Mouse (Mus musculus) stomach, postnatal 0 days (tissue): ENCODE results near the gene Crtc3. TPM values are rescaled to one million over a fixed set of nuclear protein-coding genes. Genes with fewer than 3 reads are reported as not detected.

Source experiments
- ATAC-seq: fragments of 200-750 bp; cut with Nextera tagmentation; 2 replicates; pipeline ENCODE4 v1.8.0; 2017; ENCODE audit not compliant: low FRiP score, low TSS enrichment
- DNase-seq: peaks from one replicate; pipeline ENCODE4 v3.0.0-alpha.2; 2016; ENCODE audit warnings: low spot score
- H3K27ac ChIP-seq: fragments of 300-500 bp; sonication (generic); replicated peaks from 2 replicates; pipeline ENCODE4 v1.5.1; 2014; ENCODE audit warnings: mild to moderate bottlenecking, control low read depth
- H3K27me3 ChIP-seq: fragments of 300-500 bp; sonication (generic); 2 replicates; pipeline ENCODE4 v1.6.1; 2014; ENCODE audit warnings: low read length; ENCODE audit not compliant: control insufficient read depth, insufficient read depth
- H3K36me3 ChIP-seq: fragments of 300-500 bp; sonication (generic); 2 replicates; pipeline ENCODE4 v1.6.1; 2014; ENCODE audit warnings: low read length, mixed read lengths; ENCODE audit not compliant: control insufficient read depth, insufficient read depth
- H3K4me1 ChIP-seq: fragments of 300-500 bp; sonication (generic); replicated peaks from 2 replicates; pipeline ENCODE4 v1.6.1; 2014; ENCODE audit warnings: antibody characterized with exemption; ENCODE audit not compliant: control insufficient read depth, insufficient read depth
- H3K4me2 ChIP-seq: fragments of 300-500 bp; sonication (generic); replicated peaks from 2 replicates; pipeline ENCODE4 v1.6.1; 2014; ENCODE audit warnings: low read depth, mild to moderate bottlenecking, control low read depth, moderate library complexity
- H3K4me3 ChIP-seq: fragments of 300-500 bp; sonication (generic); 2 replicates; pipeline ENCODE4 v1.5.1; 2014; ENCODE audit warnings: low read depth, low read length, control low read depth
- H3K9ac ChIP-seq: fragments of 300-500 bp; sonication (generic); 2 replicates; pipeline ENCODE4 v1.6.1; 2014; ENCODE audit warnings: mild to moderate bottlenecking, low read length, control low read depth, mixed read lengths
- H3K9me3 ChIP-seq: fragments of 300-500 bp; sonication (generic); 2 replicates; pipeline ENCODE4 v1.6.1; 2016; ENCODE audit warnings: low read length; ENCODE audit not compliant: control insufficient read depth
- CTCF ChIP-seq: IDR thresholded peaks from 2 replicates; pipeline ENCODE4 v1.5.1; 2016; ENCODE audit warnings: antibody characterized with exemption, low read depth, mild to moderate bottlenecking, moderate library complexity
- EP300 ChIP-seq: optimal IDR thresholded peaks from 2 replicates; pipeline ENCODE3; 2016; ENCODE audit warnings: antibody characterized with exemption
- WGBS: fragments of 180-500 bp; shearing (Covaris S2); extraction: QIAGEN DNeasy Blood & Tissue Kit; methylation state at CpG from one replicate; pipeline ENCODE4 v1.1.7; 2014; 5-methylcytosine and 5-hydroxymethylcytosine counted together
- polyA plus RNA-seq: library from polyadenylated mRNA; unstranded; fragments of >200 nt; fragmentation: Nextera tagmentation; extraction: Ambion mirVana; gene quantifications from 2 replicates; pipeline ENCODE4 v1.2.1, GENCODE M21; 2015

Crtc3 gene
- polyA plus RNA-seq, 1 experiment from 2014 or later: 8.8 TPM

DNA sequence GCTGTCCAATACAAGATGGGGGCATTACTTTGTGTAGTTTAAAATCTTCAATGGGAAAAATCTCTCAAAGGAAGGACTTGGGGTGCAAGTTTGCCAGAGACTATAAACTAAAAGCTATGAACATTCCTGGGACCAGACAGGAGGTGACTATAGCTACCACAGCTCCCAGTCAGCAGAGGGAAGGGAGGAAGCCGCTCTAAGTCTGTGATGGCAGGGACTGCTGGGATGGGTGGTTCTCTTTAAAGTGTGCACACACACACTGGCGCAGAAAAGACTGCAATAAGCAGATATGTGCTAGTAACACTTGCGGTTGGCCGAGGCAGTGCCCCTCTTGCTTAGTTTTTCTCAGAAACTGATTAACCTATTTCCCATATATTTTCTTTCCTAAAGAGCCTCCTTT is 27.6 kb downstream of the Crtc3 start:
- H3K9me3 ChIP-seq: no peaks in the 10 kb centered on the region
- H3K36me3 ChIP-seq: no peaks in the 10 kb centered on the region
- TF ChIP-seq EP300 (no peak), CTCF (no peak)
- no peak overlapping the region for H3K9ac ChIP-seq
- ATAC-seq: no peak
- no peak for DNase-seq
- no peak overlapping the region for H3K4me3 ChIP-seq
- H3K4me2 ChIP-seq: no peak overlapping the region
- no peak overlapping the region for H3K27ac ChIP-seq
- no peaks in the 10 kb centered on the region for H3K27me3 ChIP-seq
- WGBS: 91% methylated on average over 4 of the region's 4 CpGs
- no peaks in the 10 kb centered on the region; the same call in 1 of the 2 replicates for H3K4me1 ChIP-seq

DNA sequence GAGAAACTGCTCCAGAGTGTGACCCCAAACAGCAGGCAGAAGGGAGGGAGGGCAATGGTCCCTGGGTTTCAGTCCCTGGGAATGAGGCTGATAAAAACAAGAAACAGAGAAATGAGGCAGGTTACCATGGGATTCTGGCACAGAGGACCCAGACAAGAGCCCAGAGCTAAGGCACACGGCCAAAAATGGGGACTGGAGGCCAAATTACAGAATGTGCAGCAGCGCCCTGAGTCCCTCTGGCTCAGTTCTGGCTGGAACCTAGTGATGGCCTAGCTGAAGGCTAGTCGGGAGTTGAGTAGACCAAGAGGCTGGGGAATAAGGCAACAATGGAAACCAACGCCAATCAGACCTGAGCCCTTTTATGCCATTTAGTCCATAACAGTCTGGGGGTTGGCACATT is 28.1 kb downstream of the Crtc3 start:
- H3K27me3 ChIP-seq: no peaks in the 10 kb centered on the region
- ATAC-seq: no peak
- no peak for DNase-seq
- no peaks in the 10 kb centered on the region for H3K9me3 ChIP-seq
- no peak overlapping the region for H3K4me2 ChIP-seq
- no peak overlapping the region for H3K27ac ChIP-seq
- TF ChIP-seq CTCF (no peak), EP300 (no peak)
- H3K36me3 ChIP-seq: no peaks in the 10 kb centered on the region
- H3K4me3 ChIP-seq: no peak overlapping the region
- 55% methylated on average over 4 of the region's 4 CpGs for WGBS
- no peaks in the 10 kb centered on the region for H3K4me1 ChIP-seq
- no peak overlapping the region for H3K9ac ChIP-seq

DNA sequence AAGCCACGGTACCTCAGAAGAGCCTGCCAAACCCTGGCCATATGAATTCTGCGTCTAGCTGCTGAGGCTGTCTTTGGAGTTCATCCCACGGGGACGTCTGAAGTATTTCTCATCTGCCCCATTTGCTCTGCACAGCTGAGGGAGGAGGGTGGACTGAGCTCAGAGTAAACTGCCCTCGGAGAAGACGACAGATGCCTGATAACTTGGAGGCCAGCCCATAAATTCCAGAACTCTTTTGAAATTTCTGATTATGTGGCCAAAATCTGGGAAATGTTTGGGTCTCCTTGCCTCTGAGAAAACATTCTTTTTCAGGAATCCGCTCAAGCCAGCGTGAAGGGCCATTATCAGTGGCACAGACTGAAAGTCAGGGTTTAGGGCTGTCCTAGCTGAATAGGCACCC is 30.8 kb downstream of the Crtc3 start:
- ATAC-seq (no peak), DNase-seq (peak; percentile 30)
- no peak overlapping the region for H3K4me3 ChIP-seq
- H3K27ac ChIP-seq: peak overlapping the region; percentile 31; the same call in 1 of the 2 replicates
- no peaks in the 10 kb centered on the region for H3K9me3 ChIP-seq
- H3K9ac ChIP-seq: no peak overlapping the region
- H3K4me1 ChIP-seq: peaks cover 5% of the 10 kb centered on the region; the same call in 1 of the 2 replicates
- H3K4me2 ChIP-seq: 0 out of 2 replicates have a peak overlapping the region, but pooled peaks have one; percentile 2
- WGBS: 30% methylated on average over 8 of the region's 8 CpGs
- H3K27me3 ChIP-seq: no peaks in the 10 kb centered on the region
- H3K36me3 ChIP-seq: no peaks in the 10 kb centered on the region
- TF ChIP-seq CTCF: no peak
- TF ChIP-seq EP300: no peak

DNA sequence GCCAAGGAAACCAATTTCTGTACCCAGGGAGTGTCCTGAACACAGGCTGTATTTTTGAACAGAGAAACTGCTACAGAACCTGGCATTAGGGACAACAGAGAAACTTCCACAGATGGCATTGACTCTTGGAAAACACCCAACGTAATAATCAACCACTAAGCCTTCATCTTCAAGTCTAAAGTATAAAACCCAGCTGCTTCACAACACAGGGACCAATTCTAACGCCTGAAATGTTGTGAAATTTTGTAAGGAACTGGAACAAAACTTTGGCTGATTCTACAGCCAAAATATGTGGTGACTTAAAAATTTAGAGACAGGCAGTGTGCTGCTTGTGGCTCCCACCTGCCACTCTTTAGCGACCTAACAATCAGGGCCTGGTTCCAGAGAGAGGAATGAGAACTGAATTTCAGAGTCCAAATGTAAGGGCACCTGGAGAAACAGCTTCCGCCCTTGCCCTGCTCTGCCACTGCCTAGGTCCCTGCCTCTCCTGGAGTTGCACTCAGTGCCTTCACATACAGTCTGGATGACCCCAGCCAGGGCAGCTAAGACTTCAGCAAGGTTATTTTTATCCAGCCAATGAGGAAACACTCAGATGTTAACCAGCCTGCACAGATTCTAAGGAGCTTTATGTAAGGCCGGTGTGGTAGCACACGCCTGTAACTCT is 33.2 kb downstream of the Crtc3 start:
- Histone ChIP-seq H3K9me3 (no peaks in the 10 kb centered on the region), H3K36me3 (no peaks in the 10 kb centered on the region), H3K4me3 (no peak overlapping the region), H3K27ac (peak overlapping the region; percentile 56), H3K27me3 (no peaks in the 10 kb centered on the region), H3K4me1 (peaks cover 5% of the 10 kb centered on the region; the same call in 1 of the 2 replicates), H3K9ac (no peak overlapping the region), H3K4me2 (no peak overlapping the region)
- no peak for DNase-seq
- WGBS: 49% methylated on average over 6 of the region's 6 CpGs
- no peak for ATAC-seq
- no peak for TF ChIP-seq CTCF

DNA sequence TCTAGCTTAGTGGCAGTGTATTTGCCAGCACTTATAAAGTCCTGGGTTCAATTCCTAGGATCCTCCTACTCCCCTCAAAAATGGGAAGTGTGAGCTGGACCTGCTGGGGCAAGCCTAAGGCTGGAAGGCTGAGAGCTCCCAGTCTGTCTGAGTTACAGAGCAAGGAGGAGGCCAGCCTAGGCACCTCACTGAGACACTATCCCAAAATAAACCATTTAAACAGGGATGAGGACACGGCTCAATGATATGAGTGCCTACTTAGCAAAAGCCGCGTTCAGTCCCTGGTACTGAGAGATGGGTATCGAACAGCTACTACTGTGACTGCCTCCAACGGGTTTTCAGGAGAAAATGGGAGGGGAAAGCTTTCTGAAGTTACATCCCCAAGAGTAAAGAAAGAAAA is 33.8 kb downstream of the Crtc3 start:
- ATAC-seq: no peak
- WGBS: 64% methylated on average over 5 of the region's 5 CpGs
- Histone ChIP-seq H3K9me3 (no peaks in the 10 kb centered on the region), H3K4me1 (peaks cover 5% of the 10 kb centered on the region; the same call in 1 of the 2 replicates), H3K27me3 (no peaks in the 10 kb centered on the region), H3K4me2 (no peak overlapping the region), H3K9ac (no peak overlapping the region), H3K27ac (0 out of 2 replicates have a peak overlapping the region, but pooled peaks have one; percentile 56), H3K36me3 (no peaks in the 10 kb centered on the region), H3K4me3 (no peak overlapping the region)
- TF ChIP-seq CTCF (no peak), EP300 (no peak)
- DNase-seq: no peak

DNA sequence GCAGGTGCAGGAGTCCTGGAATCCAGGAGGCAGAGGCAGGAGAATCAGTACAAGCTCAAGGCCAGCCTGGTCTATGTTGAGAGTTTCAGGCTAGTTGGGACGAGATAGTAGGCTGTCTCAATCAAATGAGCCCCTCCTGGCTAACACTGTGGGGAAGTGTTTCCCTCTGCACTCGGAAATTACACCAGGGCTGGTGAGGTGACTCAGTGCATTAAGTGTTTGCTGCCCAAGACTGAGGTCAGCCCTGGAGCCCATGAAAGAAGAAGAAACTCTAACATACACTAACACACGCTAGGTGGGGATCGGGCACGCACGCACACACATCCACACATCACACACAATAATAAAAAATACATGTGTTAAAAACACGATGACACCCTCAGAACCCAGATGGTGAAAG is 34.3 kb downstream of the Crtc3 start:
- H3K4me3 ChIP-seq: no peak overlapping the region
- WGBS: 83% methylated on average over 7 of the region's 7 CpGs
- no peak overlapping the region for H3K4me2 ChIP-seq
- H3K9me3 ChIP-seq: no peaks in the 10 kb centered on the region
- DNase-seq (no peak), ATAC-seq (no peak)
- peaks cover 5% of the 10 kb centered on the region; the same call in 1 of the 2 replicates for H3K4me1 ChIP-seq
- H3K9ac ChIP-seq: no peak overlapping the region
- no peaks in the 10 kb centered on the region for H3K27me3 ChIP-seq
- no peaks in the 10 kb centered on the region for H3K36me3 ChIP-seq
- TF ChIP-seq EP300: no peak
- TF ChIP-seq CTCF: no peak
- H3K27ac ChIP-seq: no peak overlapping the region
